Mouse (Mus musculus) CD4-positive helper T cell, adult 2 months (primary cell): ENCODE data around the gene Ppp1r14b.

ENCODE experiments used
- DNase-seq: peaks from one replicate; pipeline ENCODE4 v3.0.0-alpha.2; 2012; ENCODE audit warnings: low read depth, missing footprints, low spot score

The Ppp1r14b gene

DNA sequence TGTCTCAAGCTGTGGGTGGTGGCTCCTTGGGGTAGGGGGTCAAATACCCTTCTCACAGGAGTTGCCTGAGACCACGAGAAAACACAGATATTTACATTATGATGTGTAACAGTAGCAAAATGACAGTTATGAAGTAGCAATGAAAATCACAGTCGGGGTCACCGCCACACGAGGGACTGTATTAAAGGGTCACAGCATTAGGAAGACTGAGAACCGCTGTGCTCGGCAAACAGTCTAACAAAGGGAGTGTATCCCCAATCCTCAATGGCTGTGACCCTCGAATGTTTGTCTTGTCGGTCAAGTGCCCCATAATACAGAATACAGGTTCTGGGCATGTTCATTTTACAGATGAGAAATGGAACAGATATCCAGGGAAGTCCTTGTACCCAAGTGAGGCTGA lies 19.2 kb downstream of the Ppp1r14b start:
- DNase-seq: no peak

DNA sequence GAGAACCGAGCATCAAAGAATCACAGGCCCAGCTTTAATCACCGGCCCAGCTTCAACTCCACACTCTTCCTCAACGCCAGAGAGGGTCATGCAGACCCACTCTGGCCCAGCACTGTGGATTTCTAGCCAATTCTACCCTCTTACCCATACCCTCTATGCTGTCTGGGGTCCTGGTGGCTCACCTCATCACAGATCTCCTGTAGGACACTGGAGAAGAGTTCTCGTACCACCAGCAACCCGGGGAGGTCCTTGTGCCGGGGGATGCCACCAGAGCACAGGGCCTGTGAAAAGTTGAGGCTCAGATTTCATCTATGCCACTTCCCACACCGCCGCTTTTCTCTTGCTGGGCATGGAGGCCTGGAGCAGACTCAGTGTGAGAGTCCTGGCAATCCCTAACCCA lies 19.7 kb downstream of the Ppp1r14b start:
- no peak for DNase-seq

DNA sequence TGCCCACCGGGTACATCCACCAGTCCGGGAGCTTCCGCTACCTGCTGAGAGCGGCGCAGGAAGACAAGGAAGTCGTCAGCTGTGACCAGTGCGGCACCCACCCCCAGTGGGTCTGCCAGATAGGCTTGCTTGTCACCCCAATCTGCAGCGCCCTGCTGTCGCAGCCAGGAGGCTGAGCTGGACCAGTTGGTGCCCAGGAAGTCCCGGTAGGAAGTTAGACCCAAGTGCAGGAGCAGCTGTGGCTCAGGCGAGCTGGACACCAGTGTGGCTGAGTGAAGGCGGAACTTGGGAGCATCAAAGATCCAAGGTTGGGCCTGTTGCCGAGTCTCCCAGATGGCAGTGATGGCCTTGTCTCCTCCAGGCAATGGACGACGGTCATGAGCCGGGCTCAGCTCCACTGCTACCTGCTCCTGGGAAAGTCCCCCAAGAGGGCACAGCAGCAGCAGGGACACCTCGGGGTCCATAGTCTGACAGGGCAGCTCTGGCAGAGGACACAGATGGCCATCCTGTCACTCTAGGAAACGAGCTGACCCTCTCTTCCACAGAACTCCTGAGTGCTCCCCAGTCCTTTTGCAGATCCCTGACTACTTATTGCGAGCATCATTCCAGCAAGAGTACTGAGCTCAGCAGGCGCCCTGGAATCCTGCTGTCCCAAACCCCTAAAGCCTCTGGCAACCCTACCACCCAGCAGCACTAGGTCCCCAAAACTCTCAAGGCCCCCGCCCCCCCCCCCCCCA lies 20.7 kb downstream of the Ppp1r14b start:
- peak; percentile 38 for DNase-seq

DNA sequence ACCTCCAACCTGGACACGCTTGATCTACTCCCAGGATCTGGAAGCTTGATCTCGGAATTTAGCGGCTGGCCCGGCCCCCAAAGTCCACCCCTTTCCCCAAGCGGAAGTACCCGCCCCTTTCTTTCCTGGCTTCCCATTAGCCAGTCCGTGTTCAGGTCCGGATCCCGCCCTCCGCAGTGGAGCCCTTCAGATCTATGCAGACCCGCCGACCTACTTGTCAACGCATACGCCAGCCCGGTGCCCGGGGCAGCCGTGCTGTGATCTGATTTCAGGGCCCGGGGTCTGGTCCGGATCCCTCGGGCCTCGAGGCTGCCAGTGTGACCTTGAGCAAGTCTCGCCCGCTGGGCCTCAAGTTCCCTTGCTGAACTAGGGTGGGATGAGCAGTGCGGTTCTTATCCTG lies 21.2 kb downstream of the Ppp1r14b start, which contains the start of the genes Nudt22 and Trpt1:
Gene Nudt22 (minus strand): TSS at position 112 of the 400 bp plus-strand sequence.
Gene Trpt1 (plus strand): TSS at position 126 of the 400 bp plus-strand sequence.
- DNase-seq: peak; percentile 81

DNA sequence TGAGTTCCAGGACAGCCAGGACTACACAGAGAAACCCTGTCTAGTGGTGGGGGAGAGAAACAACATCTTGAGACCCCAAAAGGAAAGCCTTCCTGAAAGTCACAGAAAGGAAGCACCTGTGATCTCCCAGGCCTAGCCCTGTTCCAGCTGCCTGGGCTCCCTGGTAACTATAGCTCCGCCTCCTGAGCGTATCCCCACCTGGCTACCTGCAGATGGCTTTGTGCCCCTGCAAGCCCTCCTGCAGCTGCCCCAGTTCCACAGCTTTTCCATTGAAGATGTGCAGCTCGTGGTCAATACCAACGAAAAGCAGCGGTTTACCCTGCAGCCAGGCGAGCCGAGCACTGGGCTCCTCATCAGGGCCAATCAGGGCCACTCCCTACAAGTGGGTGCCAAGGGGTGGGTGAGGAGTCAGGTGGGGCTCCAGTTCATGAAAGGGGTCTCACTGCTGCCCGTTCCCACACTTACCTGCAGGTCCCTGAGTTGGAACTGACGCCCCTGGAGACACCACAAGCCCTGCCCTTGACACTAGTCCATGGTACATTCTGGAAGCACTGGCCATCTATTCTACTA lies 23.0 kb downstream of the Ppp1r14b start:
- DNase-seq: no peak

DNA sequence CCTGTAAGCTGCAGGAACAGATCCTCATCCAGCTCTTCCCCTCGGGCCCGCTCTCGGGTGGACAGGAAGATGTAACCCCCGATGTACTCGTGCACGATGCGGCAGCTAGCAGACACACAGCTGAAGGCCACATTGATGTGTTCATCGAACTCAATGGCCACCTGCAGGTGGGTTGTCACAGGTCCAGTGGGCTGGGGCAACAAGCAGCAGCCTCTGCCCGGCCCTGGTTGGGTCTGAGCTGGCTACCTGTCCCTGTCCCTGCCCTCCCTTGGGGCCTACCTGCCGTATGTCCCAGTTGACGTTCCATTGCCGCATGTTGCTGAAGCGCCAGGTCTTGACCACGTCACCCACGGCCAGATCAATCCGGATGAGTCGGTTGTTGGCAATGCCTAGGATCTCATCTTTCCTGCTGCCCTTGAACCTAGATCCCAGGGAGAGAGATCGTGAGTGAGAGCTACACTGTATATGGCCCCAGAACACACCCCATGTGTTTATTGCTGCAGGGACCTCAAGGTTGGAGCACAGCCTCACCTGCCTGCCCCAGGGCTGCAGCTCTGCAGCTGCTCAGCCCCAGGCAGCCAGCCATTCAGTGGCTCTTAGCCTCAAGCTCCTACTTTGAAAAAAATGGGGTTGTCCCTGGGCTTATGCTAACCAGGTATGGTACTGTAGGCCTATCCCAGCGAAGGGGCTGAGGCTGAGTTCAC lies 24.7 kb downstream of the Ppp1r14b start:
- no peak for DNase-seq

DNA sequence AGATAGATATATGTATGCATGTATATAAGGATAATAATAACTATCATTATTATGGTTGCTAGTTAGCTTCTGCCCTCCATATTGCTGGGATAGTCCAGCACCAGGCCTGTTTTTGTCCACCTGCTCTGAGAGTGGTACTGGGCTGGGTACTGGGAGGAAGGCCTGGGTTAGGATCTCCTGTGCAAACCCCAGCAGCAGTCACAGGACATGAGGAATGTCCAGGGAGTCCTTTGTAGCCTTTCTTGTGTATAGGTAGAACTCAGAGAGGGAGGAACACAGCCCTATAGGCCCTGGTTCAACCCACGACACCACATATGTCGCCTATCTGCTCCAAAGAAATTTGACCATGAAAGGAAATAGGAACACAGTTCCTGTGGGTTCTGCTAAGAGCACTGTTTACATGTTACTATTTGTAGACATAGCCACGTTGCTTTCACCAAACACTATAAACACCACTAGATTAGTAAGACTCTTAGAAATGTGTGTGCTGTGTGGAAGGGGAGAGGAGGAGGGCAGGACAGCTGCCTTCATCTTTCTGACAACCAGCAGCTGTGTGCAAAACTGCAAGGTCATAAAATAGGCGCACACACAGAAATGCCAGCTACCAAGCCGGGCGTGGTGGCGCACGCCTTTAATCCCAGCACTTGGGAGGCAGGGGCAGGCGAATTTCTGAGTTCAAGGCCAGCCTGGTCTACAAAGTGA lies 32.3 kb downstream of the Ppp1r14b start:
- no peak for DNase-seq

DNA sequence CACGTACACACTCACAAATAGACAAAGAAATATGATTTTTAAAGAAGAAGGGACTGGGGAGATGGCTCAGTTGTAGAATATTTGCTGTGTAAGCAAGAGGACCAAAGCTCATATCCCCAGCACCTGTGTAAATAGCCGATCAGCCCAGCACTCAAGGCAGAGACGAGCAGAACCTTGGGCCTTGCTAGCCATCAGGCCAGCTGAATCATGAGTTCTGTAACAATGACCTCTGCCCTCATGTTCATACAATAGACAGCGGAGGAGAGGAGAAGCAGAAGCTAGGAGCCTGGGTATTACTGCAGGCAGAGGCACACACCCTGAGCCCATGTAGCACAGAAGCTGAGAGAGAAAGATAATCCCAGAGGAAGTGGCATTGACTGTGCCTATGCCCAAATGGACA lies 37.7 kb downstream of the Ppp1r14b start:
- no peak for DNase-seq

DNA sequence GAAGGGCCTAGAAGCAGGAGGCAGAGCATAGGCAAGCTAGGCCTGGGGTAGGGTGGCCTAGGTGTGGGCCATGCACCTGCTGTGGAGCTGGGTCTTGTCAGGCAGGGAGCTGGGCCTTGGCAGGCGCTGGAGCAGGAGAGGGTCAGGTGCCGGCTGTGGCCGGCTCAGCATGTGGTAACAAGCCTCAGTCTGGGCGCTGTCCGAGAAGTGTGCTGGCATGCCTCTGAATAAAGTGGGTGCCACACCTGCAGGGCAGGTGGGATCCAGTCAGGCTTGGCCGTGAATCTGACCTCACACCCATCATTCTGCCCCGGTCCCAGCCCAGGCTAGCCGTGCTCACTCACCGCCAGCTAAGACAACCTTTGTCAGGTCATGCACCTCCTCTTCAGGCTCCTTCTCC lies 39.2 kb downstream of the Ppp1r14b start:
- DNase-seq: no peak

DNA sequence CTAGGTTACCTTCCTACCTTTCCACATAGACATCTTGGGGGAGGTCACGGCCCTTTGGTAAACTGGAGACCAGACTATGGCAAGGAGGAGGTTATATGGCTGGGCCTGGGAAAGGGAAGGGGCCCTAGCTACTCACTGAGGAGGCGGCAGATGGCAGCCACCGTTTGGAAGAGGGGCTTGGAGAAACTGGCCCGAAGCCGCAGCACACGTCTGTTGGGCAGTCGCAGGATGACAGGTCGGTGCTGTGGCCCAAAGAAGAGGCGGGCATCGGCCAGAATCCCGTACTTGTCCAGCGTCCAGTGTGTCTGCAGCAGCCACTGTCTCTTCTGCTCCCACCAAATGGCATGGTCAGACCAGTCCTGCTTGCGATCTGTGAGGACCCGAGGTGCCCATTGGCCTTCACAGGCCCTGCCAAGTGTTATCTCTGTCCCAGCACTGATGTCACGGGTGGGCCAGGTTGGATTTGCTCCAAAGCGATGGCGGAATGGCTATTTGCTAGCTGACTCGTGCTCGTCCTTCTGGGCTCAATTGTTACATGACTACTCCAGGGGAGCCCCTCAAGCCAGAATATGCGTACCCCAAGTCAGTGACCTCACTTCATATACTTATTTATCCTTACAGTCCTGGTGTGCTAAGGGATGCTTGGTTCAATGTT lies 39.8 kb downstream of the Ppp1r14b start:
- no peak for DNase-seq

DNA sequence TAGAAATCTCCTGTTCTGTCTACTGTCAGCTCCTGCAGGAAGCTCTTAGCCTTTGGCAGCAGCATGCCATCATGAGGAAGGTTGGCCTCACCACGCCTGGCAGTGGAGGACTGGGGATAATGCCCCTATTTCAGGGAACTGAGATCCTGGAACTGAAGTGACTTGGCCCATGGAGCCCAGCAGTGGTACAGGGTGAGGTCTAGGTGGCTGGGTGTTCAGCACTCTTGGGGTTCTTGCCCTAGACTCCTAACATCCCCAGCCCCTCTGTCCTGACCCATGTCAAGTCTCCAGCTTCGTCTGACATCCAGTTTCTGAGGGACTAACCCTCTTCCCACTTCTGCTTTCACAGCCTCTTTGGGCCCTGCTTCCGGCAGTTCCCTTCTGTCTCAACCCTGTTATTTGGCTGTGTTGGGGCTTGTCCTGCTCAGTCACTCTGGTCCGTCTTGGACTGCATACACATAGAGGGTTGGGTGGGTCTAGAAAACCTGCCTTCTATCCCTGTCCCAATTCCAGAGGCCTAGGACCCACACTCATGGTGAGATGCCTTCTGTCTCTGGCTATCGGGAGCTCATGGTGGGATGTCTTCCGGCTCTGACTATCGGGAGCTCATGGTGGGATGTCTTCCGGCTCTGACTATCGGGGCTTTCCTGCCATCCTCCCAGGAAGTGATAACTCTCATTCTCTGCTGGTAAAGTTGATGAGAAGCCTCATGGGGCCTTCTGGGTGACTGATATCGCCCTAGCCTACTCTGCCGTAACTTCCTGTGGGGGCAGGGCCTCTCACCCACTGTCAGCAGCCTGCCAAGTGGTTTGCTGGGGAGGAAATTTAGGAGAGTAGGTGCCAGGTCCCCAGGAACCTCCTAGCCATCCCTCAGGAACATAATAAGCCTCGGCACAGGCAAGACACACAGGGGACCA lies 43.0 kb downstream of the Ppp1r14b start:
- peak; percentile 86 for DNase-seq

DNA sequence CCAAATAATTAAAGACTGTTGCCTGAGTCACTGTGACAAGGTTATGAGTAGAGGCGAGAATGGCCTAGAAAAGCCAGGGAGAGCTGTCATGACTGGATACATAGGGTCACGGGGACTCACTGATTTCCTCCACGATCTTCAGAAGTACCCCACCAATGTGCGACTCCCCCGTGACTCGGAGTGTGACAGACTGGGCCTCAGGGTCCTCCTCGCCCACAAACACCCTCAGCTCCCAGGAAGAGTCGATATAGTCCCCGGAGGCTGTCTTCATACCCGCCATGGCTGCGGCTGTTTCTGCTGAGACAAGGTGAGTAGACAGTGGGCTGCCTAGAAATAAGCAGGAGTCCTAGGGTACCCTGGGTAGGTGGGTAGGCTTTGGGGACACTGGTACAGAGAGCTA lies 43.8 kb downstream of the Ppp1r14b start:
- no peak for DNase-seq

DNA sequence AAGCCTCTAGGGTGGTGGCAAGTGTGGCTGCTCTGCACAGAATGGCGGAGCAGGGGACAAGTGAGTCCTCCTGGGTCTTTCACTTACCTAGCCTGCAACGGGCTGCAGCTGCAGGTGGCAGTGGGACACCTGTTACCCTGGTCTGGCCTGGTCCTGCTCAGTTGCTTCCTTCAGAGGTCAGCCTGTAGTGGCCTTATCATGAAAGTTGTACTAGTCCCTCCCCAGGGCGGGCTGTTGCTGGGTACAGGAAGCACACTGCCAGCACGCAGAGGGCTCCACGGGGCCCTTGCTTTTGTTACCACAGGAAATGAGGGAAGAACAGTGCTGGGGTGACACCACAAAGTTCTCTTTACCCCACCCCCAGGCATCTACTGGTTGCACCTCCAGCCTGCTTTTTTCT lies 44.4 kb downstream of the Ppp1r14b start, which contains the start of gene Fermt3:
Gene Fermt3 (minus strand): TSS at position 279 of the 400 bp plus-strand sequence.
- DNase-seq: peak; percentile 90

DNA sequence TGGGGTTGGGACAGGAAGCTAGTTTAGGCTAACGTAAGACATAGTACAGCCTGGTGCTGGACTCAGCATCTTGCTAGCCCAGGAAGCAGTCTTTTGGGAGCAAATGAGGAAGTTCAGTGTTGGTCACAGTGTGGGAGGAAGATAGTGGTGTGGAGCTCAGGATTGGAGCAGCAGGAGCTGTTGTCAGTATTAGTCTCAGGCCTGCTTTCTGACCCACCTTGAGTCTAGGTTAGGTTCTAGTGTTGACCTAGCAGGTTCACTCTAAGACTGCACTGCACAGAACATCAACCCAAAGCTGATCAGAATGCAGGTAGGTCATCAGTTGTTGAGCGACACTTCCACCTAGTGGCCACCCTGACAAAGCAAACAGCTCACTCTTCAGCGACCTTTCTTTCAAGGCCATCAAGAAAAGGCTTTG lies 45.5 kb downstream of the Ppp1r14b start:
- peak; percentile 83 for DNase-seq
